Mouse (Mus musculus) heart, adult 2 months (tissue): Measurements from ENCODE around the gene Trpd52l3.

Experiments used
- CTCF ChIP-seq: fragments of 200-600 bp; IDR thresholded peaks from 2 replicates; pipeline ENCODE4 v1.8.1; 2022; ENCODE audit warnings: antibody characterized with exemption, mild to moderate bottlenecking, moderate library complexity
- EP300 ChIP-seq: fragments of 200-500 bp; IDR thresholded peaks from 2 replicates; pipeline ENCODE4 v1.6.1; 2011; ENCODE audit warnings: low read depth, low read length, control low read depth; ENCODE audit not compliant: insufficient read depth
- POLR2A ChIP-seq: fragments of 200-500 bp; IDR thresholded peaks from 2 replicates; pipeline ENCODE4 v1.6.1; 2011; ENCODE audit warnings: mild to moderate bottlenecking, low read depth, low read length, control low read depth; ENCODE audit not compliant: insufficient read depth

- no peak for TF ChIP-seq POLR2A
- TF ChIP-seq CTCF, result no peak
- no peak for TF ChIP-seq EP300
These were observed 47.9 kb downstream of the Trpd52l3 start for GRCm38 (mm10) chr19:30051479-30051878.
